10 mouse cellular contexts compared by ENCODE assay signal in genomic region chr19:58060199-58060853, GRCm38 (mm10).
DNase-seq lines count a peak whose midpoint lies in the region; ATAC-seq lines count a peak whose summit lies in the region.
"Had no signal": no experiment of that assay in that cellular context is flagged by ENCODE, and none has a peak within 500 bp of the region (broad histone marks: within the 10 kb centered on the region; RNA-seq: fewer than 3 reads in every experiment).

No protein-coding gene starts in this region.

- H3K9ac ChIP-seq in kidney, embryonic 14.5 days (ENCODE audit: low read depth, low read length), result no peak overlapping the region
- H3K9ac ChIP-seq in hindbrain, embryonic 15.5 days, result no peak overlapping the region
- H3K9ac ChIP-seq in neural tube, embryonic 12.5 days, result no peak overlapping the region

- no peak for DNase-seq in kidney, adult 11 months
- no peak for DNase-seq in forebrain, embryonic 10.5 days (ENCODE audit: extremely low spot score, low spot score)
- no peak for DNase-seq in testis, postnatal 14 days (ENCODE audit: low spot score)
- no peak for DNase-seq in urinary bladder, postnatal 4 days (ENCODE audit: low spot score in 2 of 2)
- DNase-seq: adrenal gland, adult 2 months; cerebellum, adult 8-10 months; kidney, adult 9 months had no signal

- no peaks in the 10 kb centered on the region for H3K9me3 ChIP-seq in kidney, embryonic 14.5 days (ENCODE audit: control insufficient read depth, low read length)
- no peaks in the 10 kb centered on the region for H3K9me3 ChIP-seq in forebrain, embryonic 10.5 days
- no peaks in the 10 kb centered on the region for H3K9me3 ChIP-seq in hindbrain, embryonic 15.5 days
- H3K9me3 ChIP-seq in neural tube, embryonic 12.5 days, result no peaks in the 10 kb centered on the region

- 0 out of 2 replicates have a peak overlapping the region, but pooled peaks have one; percentile 15 for H3K4me2 ChIP-seq in kidney, embryonic 14.5 days (replicated peaks; ENCODE audit: low read depth, low read length)
- peak overlapping the region; percentile 44 for H3K4me2 ChIP-seq in hindbrain, embryonic 15.5 days
- H3K4me2 ChIP-seq in neural tube, embryonic 12.5 days (replicated peaks), result peak overlapping the region; percentile 42

- no peaks in the 10 kb centered on the region for H3K27me3 ChIP-seq in kidney, embryonic 14.5 days (ENCODE audit: control insufficient read depth, insufficient read depth, low read length)
- H3K27me3 ChIP-seq in forebrain, embryonic 10.5 days (ENCODE audit: poor library complexity, severe bottlenecking), result peaks cover 34% of the 10 kb centered on the region
- no peaks in the 10 kb centered on the region for H3K27me3 ChIP-seq in hindbrain, embryonic 15.5 days
- no peaks in the 10 kb centered on the region for H3K27me3 ChIP-seq in neural tube, embryonic 12.5 days (replicated peaks)

- ATAC-seq in kidney, embryonic 14.5 days (ENCODE audit: low FRiP score, low TSS enrichment), result no peak
- ATAC-seq in hindbrain, embryonic 15.5 days (ENCODE audit: low FRiP score, low read depth), result peak; percentile 23
- ATAC-seq in neural tube, embryonic 12.5 days (ENCODE audit: low FRiP score, low read depth), result peak; percentile 41; the same call in 1 of the 2 replicates

- H3K4me1 ChIP-seq in kidney, embryonic 14.5 days (ENCODE audit: control insufficient read depth, insufficient read depth, low read length), result peaks cover 27% of the 10 kb centered on the region
- H3K4me1 ChIP-seq in forebrain, embryonic 10.5 days, result peaks cover 57% of the 10 kb centered on the region
- peaks cover 37% of the 10 kb centered on the region for H3K4me1 ChIP-seq in hindbrain, embryonic 15.5 days (replicated peaks)
- H3K4me1 ChIP-seq in neural tube, embryonic 12.5 days, result peaks cover 28% of the 10 kb centered on the region

- no peak overlapping the region for H3K4me3 ChIP-seq in kidney, embryonic 14.5 days (ENCODE audit: low read length)
- H3K4me3 ChIP-seq in forebrain, embryonic 10.5 days, result peak overlapping the region; percentile 27
- no peak overlapping the region for H3K4me3 ChIP-seq in hindbrain, embryonic 15.5 days
- no peak overlapping the region for H3K4me3 ChIP-seq in neural tube, embryonic 12.5 days

- H3K27ac ChIP-seq in kidney, embryonic 14.5 days (ENCODE audit: low read depth, low read length), result no peak overlapping the region
- peak overlapping the region; percentile 9; the same call in 1 of the 2 replicates for H3K27ac ChIP-seq in forebrain, embryonic 10.5 days
- peak overlapping the region; percentile 26; the same call in 1 of the 2 replicates for H3K27ac ChIP-seq in hindbrain, embryonic 15.5 days (replicated peaks)
- H3K27ac ChIP-seq in neural tube, embryonic 12.5 days, result no peak overlapping the region

- WGBS in kidney, embryonic 14.5 days, result 43% methylated on average over 12 of the region's 12 CpGs
- 30% methylated on average over 12 of the region's 12 CpGs for WGBS in forebrain, embryonic 10.5 days
- 20% methylated on average over 12 of the region's 12 CpGs for WGBS in hindbrain, embryonic 15.5 days
- 33% methylated on average over 12 of the region's 12 CpGs for WGBS in neural tube, embryonic 12.5 days

- H3K36me3 ChIP-seq in kidney, embryonic 14.5 days (ENCODE audit: control insufficient read depth, insufficient read depth, low read length), result no peaks in the 10 kb centered on the region
- no peaks in the 10 kb centered on the region for H3K36me3 ChIP-seq in forebrain, embryonic 10.5 days (replicated peaks)
- no peaks in the 10 kb centered on the region for H3K36me3 ChIP-seq in hindbrain, embryonic 15.5 days
- no peaks in the 10 kb centered on the region for H3K36me3 ChIP-seq in neural tube, embryonic 12.5 days

Comparison
In these comparisons a context has a peak if more than half of its experiments do, and no peak if none do; other contexts are left out.
1. H3K27ac ChIP-seq: peak in forebrain, embryonic 10.5 days (single experiment) and hindbrain, embryonic 15.5 days (single experiment); none in kidney, embryonic 14.5 days (single experiment) and neural tube, embryonic 12.5 days (single experiment).
2. Peak in every context shown above with its lines, with median percentiles within 50 percentile points of each other: H3K4me2 ChIP-seq.